Mouse (Mus musculus) left cerebral cortex, postnatal 10 days (tissue): ENCODE results near the gene Ppp1r14b. TPM values are rescaled to one million over a fixed set of nuclear protein-coding genes. Genes with fewer than 3 reads are reported as not detected.

Experiments
- DNase-seq, 2 experiments: peaks; one replicate each; pipeline ENCODE4 v3.0.0; 2021 to 2022; ENCODE audit warnings: low spot score in 2 of 2, mixed read lengths in 1 of 2; ENCODE audit errors: extremely low spot score in 1 of 2
- intact Hi-C: fragments of 180-260 bp; cut with DNase I; formaldehyde crosslinking; loops from one replicate; pipeline ENCODE4 v1.15.1; 2025
- total RNA-seq, 2 experiments: library from RNA; stranded (reverse); gene quantifications; 2 replicates each; pipeline ENCODE4 v1.2.3; 2021

Gene Ppp1r14b
- total RNA-seq: 10 to 100 TPM; 97.2 to 98.4 TPM

DNA sequence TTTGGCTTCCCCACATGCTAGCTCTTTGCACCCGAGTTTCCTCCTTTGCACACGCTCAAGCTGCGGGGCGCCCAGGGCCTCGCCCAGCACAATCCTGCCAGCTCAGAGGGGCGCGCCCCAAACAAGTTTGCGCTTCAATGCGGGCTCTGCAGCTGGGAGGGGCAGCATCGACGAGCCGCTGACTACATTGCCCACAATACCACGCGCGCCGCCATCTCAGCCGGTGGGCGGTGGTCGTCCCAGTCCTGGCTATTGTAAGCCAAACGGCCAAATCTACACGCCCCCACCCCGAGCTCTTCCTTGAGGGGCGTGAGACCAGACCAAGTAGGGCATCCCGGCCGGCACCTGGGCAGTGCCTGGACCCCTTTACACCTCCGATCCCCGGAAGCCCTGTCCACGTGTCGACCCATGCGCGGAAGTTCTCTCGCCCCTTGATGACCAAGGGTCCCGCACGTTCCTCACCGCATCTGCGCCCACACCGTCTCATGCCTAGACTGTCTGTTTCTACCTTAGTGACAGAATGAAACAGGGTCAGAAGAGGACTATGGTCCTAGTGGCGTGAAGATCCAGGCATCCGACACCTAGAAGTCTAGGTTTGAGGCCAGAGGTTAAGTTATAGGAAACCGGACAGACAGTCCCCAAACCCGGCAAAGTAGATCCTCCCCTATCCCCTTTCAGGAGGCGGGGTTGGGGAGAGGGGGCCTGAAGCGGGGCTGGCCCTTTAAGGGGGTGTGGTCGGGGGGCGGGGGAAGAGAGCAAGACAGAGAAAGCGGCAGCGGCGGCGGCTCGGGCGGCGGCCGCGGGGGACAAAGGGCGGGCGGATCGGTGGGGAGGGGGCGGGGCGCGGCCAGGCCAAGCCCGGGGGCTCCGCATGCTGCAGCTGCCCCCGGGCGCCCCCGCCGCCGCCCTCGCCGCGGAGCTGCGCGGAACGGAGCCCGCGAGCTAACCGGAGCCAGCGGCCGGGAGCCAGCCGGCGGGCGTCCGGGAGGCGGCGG is at the start of gene Ppp1r14b:
TSS of gene Ppp1r14b (plus strand) at position 758 of the 995 bp plus-strand sequence.
- intact Hi-C loops: loop anchor here (5.0 kb wide), 1 partner anchor 32 kb away; the partner anchor contains the start of genes Bad and Gpr137
- DNase-seq: peak; percentile 62 to 93

- intact Hi-C loops: loop anchor here (10.0 kb wide), 1 partner anchor 100 kb away; no protein-coding TSS in a partner anchor
Observed at GRCm38 (mm10) chr19:6925307-6925573, 49.5 kb upstream of the Ppp1r14b start, which contains the start of gene Catsperz. TSS of gene Catsperz (minus strand) at chr19:6925380.

GRCm38 (mm10) chr19:6925611-6926329 is 49.0 kb upstream of the Ppp1r14b start:
- intact Hi-C loops: loop anchor here (10.0 kb wide), 1 partner anchor 99 kb away; no protein-coding TSS in a partner anchor
- DNase-seq: peak in 1 of 2 experiments; percentile 52

More at GRCm38 (mm10) chr19:6925307-6925573, 49.5 kb upstream of the Ppp1r14b start, which contains the start of gene Catsperz:
- peak in 1 of 2 experiments; percentile 56 for DNase-seq

- peak in 1 of 2 experiments; percentile 43 for DNase-seq
- intact Hi-C loops: loop anchor here (10.0 kb wide), 1 partner anchor 98 kb away; no protein-coding TSS in a partner anchor
Observed at GRCm38 (mm10) chr19:6926559-6927255, 48.1 kb upstream of the Ppp1r14b start.

- no peak for DNase-seq
- intact Hi-C loops: loop anchor here (10.0 kb wide), 1 partner anchor 97 kb away; no protein-coding TSS in a partner anchor
Observed at GRCm38 (mm10) chr19:6928080-6928479, 46.7 kb upstream of the Ppp1r14b start.

GRCm38 (mm10) chr19:6931002-6931401 is 43.8 kb upstream of the Ppp1r14b start:
- DNase-seq: no peak
- intact Hi-C loops: no loop called here

- DNase-seq: no peak
- intact Hi-C loops: no loop called here
Observed at GRCm38 (mm10) chr19:6932018-6932417, 42.8 kb upstream of the Ppp1r14b start.

- intact Hi-C loops: no loop called here
Observed at GRCm38 (mm10) chr19:6933102-6933435, 41.7 kb upstream of the Ppp1r14b start.

GRCm38 (mm10) chr19:6933436-6934194 is 41.2 kb upstream of the Ppp1r14b start:
- peak; percentile 48 to 75 for DNase-seq
- intact Hi-C loops: no loop called here

More at GRCm38 (mm10) chr19:6933102-6933435, 41.7 kb upstream of the Ppp1r14b start:
- no peak for DNase-seq

GRCm38 (mm10) chr19:6934195-6934977 is 40.4 kb upstream of the Ppp1r14b start, which contains the start of gene Kcnk4:
TSS of gene Kcnk4 (minus strand) at chr19:6934515.
- no peak for DNase-seq
- intact Hi-C loops: no loop called here

- peak in 1 of 2 experiments; percentile 39 for DNase-seq
- intact Hi-C loops: no loop called here
Observed at GRCm38 (mm10) chr19:6936299-6936698, 38.5 kb upstream of the Ppp1r14b start.

DNA sequence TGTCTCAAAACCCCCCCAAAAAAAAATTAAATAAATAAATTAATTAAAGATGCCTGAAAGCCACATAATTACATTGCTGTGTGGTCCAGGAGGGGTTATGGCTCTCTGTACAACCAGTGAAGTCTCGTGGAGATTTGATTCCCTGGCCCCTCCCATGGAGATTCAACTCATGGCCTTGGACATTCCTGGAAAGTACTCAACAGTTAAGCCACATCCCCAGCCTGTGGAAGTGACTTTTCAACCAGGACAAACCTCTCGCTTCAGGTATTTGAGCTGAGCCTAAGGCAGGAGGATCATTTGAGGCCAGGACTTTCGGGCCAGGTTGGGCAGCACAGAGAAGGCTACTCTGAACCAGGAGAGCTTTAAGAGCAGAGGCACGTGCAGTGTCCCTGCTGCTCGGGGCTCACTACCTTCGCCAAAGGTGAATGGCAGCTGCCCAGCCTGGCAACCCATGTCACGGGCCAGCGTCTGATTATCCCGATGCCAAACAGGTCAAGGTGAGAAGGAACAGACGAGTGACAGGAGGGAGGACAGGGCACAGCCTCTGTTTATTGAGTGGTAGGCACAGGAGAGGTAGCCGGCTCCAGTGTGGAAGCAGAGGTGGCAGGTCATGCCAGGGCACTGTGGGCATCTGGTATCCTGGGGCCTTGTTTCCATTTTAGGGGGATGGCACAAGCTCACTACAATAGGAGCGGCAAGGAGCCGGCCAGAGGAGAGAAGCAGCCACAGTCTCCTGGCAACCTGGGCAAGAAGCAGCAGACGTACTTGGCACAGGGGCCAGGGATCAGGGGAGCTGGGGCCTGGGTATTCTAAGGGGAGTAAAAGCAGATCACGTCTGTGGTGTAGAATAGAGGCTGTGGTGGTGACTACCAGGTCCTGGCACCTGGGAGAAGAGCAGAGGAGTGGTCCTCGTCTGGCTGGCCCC is 37.0 kb upstream of the Ppp1r14b start:
- DNase-seq: peak in 1 of 2 experiments; percentile 35
- intact Hi-C loops: no loop called here

GRCm38 (mm10) chr19:6939106-6940002 is 35.4 kb upstream of the Ppp1r14b start:
- intact Hi-C loops: loop anchor here (5.0 kb wide), 1 partner anchor 38 kb away; the partner anchor contains the start of gene Plcb3
- no peak for DNase-seq

DNA sequence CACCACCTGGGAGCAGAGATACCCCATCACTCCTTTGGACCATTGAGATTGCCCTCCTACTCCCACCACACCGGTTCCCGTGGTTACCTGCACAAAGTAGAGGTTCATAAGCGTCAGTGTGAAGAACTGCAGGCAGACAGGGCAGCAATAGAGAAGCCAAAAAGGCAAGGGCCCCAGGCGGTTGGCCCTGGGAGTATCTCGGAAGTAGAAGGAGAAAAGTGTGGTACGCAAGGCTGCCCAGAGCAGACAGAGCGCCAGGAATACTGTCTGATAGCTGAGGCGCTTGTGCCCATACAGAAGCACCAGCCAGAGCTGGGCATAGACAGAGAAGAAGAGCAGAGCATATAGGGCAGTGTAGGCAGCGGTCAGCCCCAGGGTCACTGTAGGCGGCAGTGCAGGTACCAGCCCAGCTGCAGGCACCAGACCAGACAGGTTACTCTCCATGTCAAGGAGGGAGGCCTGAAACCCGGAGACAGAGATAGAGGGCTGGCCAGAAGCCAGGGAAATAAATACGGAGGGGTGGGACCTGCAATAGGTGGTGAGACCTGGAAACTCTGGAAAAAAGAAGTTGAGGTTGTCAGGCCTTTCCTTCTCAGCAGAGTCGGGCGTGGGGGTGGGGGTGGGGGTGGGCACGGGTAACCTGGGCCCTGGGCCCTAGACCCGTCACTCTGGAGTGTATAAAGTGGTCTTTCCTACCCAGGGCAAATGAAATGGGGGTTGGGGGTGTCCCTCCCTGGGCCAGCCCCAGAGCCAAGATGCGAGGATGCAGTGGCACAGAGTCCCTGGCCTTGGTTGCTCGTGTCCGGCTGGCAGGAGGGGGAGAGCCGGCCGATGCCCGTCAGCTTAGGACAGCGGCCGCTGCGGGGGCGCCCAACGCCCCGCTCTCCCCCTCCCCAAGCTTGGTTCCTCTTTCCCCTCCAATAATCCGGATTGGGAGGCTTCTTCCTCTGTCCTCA is 34.1 kb upstream of the Ppp1r14b start:
- intact Hi-C loops: loop anchor here (5.0 kb wide), 1 partner anchor 37 kb away; the partner anchor contains the start of gene Plcb3
- DNase-seq: no peak
